Mouse (Mus musculus): ENCODE results near the gene Abhd11.

- TF ChIP-seq POLR2A (IDR thresholded peaks at IDR 0.05; ENCODE audit: borderline replicate concordance, extremely low read depth, insufficient read depth, insufficient read length, poor library complexity, severe bottlenecking) (no peak), CTCF (IDR thresholded peaks at IDR 0.05; ENCODE audit: borderline replicate concordance, extremely low read depth, insufficient read depth, insufficient read length) (no peak)
Measured at GRCm38 (mm10) chr5:135040059-135040458, 31.1 kb downstream of the Abhd11 start.
